Mouse (Mus musculus) forebrain, embryonic 11.5 days (tissue): Measurements from ENCODE around the gene Mxra7. TPM values are rescaled to one million over a fixed set of nuclear protein-coding genes. Genes with fewer than 3 reads are reported as not detected.
A peak's percentile ranks its signal among the peaks of the same experiment; 100 is the strongest.

Source experiments
- ATAC-seq: fragments of 200-750 bp; cut with Nextera tagmentation; replicated peaks from 2 replicates; pipeline ENCODE4 v1.8.0; 2017; ENCODE audit warnings: moderate TSS enrichment; ENCODE audit not compliant: low FRiP score
- DNase-seq: peaks from one replicate; pipeline ENCODE4 v3.0.0-alpha.2; 2017; ENCODE audit warnings: low spot score
- H3K27ac ChIP-seq: fragments of 300-500 bp; sonication (generic); 2 replicates; pipeline ENCODE4 v1.5.1; 2014; ENCODE audit warnings: low read depth, low read length
- H3K27me3 ChIP-seq: fragments of 300-500 bp; sonication (generic); 2 replicates; pipeline ENCODE4 v1.6.1; 2014; ENCODE audit warnings: mild to moderate bottlenecking, low read length, mixed read lengths; ENCODE audit not compliant: control insufficient read depth, insufficient read depth
- H3K36me3 ChIP-seq: fragments of 300-500 bp; sonication (generic); 2 replicates; pipeline ENCODE4 v1.6.1; 2014; ENCODE audit warnings: mild to moderate bottlenecking, low read length, moderate library complexity, mixed read lengths; ENCODE audit not compliant: control insufficient read depth, insufficient read depth
- H3K4me1 ChIP-seq: fragments of 300-500 bp; sonication (generic); replicated peaks from 2 replicates; pipeline ENCODE4 v1.6.1; 2014; ENCODE audit warnings: low read length, mixed read lengths; ENCODE audit not compliant: control insufficient read depth, insufficient read depth
- H3K4me2 ChIP-seq: fragments of 300-500 bp; sonication (generic); 2 replicates; pipeline ENCODE4 v1.6.1; 2014; ENCODE audit warnings: low read depth, mild to moderate bottlenecking, low read length, moderate library complexity, mixed read lengths; ENCODE audit not compliant: severe bottlenecking
- H3K4me3 ChIP-seq: fragments of 300-500 bp; sonication (generic); 2 replicates; pipeline ENCODE4 v1.5.1; 2014; ENCODE audit warnings: low read depth, low read length
- H3K9ac ChIP-seq: fragments of 300-500 bp; sonication (generic); 2 replicates; pipeline ENCODE4 v1.6.1; 2014; ENCODE audit warnings: low read length
- H3K9me3 ChIP-seq: fragments of 300-500 bp; sonication (generic); 2 replicates; pipeline ENCODE4 v1.6.1; 2016; ENCODE audit warnings: low read length, mixed read lengths; ENCODE audit not compliant: control insufficient read depth
- WGBS: fragments of 180-500 bp; shearing (Covaris S2); extraction: QIAGEN DNeasy Blood & Tissue Kit; methylation state at CpG from one replicate; pipeline ENCODE4 v1.1.7; 2014; 5-methylcytosine and 5-hydroxymethylcytosine counted together
- polyA plus RNA-seq: library from polyadenylated mRNA; unstranded; fragments of >200 nt; fragmentation: Nextera tagmentation; extraction: Ambion mirVana; gene quantifications from 2 replicates; pipeline ENCODE4 v1.2.1, GENCODE M21; 2014

Gene Mxra7
- polyA plus RNA-seq, 1 experiment from 2014 or later, result 16.8 TPM

GRCm38 (mm10) chr11:116810983-116811901 is 16.6 kb downstream of the Mxra7 start:
- DNase-seq, result peak; percentile 84
- Histone ChIP-seq H3K4me1 (peaks cover 36% of the 10 kb centered on the region), H3K4me2 (peak overlapping the region; percentile 74)

GRCm38 (mm10) chr11:116810528-116810927 is 17.3 kb downstream of the Mxra7 start:
- ATAC-seq (no peak), DNase-seq (peak; percentile 49)
- Histone ChIP-seq H3K4me3 (no peak overlapping the region), H3K4me1 (peaks cover 36% of the 10 kb centered on the region), H3K27ac (peak overlapping the region; percentile 84; the same call in 1 of the 2 replicates), H3K4me2 (peak overlapping the region; percentile 74; the same call in 1 of the 2 replicates), H3K9ac (no peak overlapping the region; the same call in 1 of the 2 replicates), H3K36me3 (no peaks in the 10 kb centered on the region), H3K27me3 (no peaks in the 10 kb centered on the region), H3K9me3 (no peaks in the 10 kb centered on the region)
- 49% methylated on average over 11 of the region's 11 CpGs for WGBS

More at GRCm38 (mm10) chr11:116810983-116811901, 16.6 kb downstream of the Mxra7 start:
- Histone ChIP-seq H3K9me3 (no peaks in the 10 kb centered on the region), H3K4me3 (peak overlapping the region; percentile 25), H3K27ac (peak overlapping the region; percentile 84), H3K36me3 (no peaks in the 10 kb centered on the region), H3K9ac (peak overlapping the region; percentile 55), H3K27me3 (no peaks in the 10 kb centered on the region)
- ATAC-seq, result peak; percentile 84
- WGBS, result 3% methylated on average over 32 of the region's 32 CpGs

- peak; percentile 49 for DNase-seq
- no peak overlapping the region for H3K9ac ChIP-seq
- H3K9me3 ChIP-seq, result no peaks in the 10 kb centered on the region
- no peaks in the 10 kb centered on the region for H3K27me3 ChIP-seq
- H3K27ac ChIP-seq, result peak overlapping the region; percentile 41; the same call in 1 of the 2 replicates
- WGBS, result 79% methylated on average over 8 of the region's 8 CpGs
- no peak for ATAC-seq
- no peak overlapping the region for H3K4me3 ChIP-seq
- H3K36me3 ChIP-seq, result no peaks in the 10 kb centered on the region
- H3K4me1 ChIP-seq, result peaks cover 31% of the 10 kb centered on the region
- no peak overlapping the region for H3K4me2 ChIP-seq
These were observed 18.3 kb downstream of the Mxra7 start for GRCm38 (mm10) chr11:116809520-116809919.

- Histone ChIP-seq H3K9ac (no peak overlapping the region), H3K4me1 (peaks cover 26% of the 10 kb centered on the region), H3K36me3 (no peaks in the 10 kb centered on the region), H3K9me3 (no peaks in the 10 kb centered on the region), H3K27ac (no peak overlapping the region), H3K4me2 (peak overlapping the region; percentile 5; the same call in 1 of the 2 replicates), H3K4me3 (no peak overlapping the region), H3K27me3 (no peaks in the 10 kb centered on the region)
- DNase-seq (peak; percentile 45), ATAC-seq (no peak)
- 77% methylated on average over 11 of the region's 11 CpGs for WGBS
These were observed 18.9 kb downstream of the Mxra7 start for GRCm38 (mm10) chr11:116808811-116809395.

- Histone ChIP-seq H3K27me3 (no peaks in the 10 kb centered on the region), H3K36me3 (no peaks in the 10 kb centered on the region), H3K4me1 (peaks cover 18% of the 10 kb centered on the region), H3K4me3 (no peak overlapping the region), H3K9me3 (no peaks in the 10 kb centered on the region), H3K27ac (no peak overlapping the region), H3K4me2 (no peak overlapping the region), H3K9ac (no peak overlapping the region; the same call in 1 of the 2 replicates)
- no peak for ATAC-seq
- WGBS, result 25% methylated on average over 7 of the region's 7 CpGs
- peak; percentile 88 for DNase-seq
These were observed 19.8 kb downstream of the Mxra7 start for GRCm38 (mm10) chr11:116807938-116808606.

- peaks cover 14% of the 10 kb centered on the region for H3K4me1 ChIP-seq
- WGBS, result 76% methylated on average over 3 of the region's 3 CpGs
These were observed 20.3 kb downstream of the Mxra7 start for GRCm38 (mm10) chr11:116807526-116807925.

GRCm38 (mm10) chr11:116807116-116807515 is 20.7 kb downstream of the Mxra7 start:
- Histone ChIP-seq H3K27me3 (no peaks in the 10 kb centered on the region), H3K36me3 (no peaks in the 10 kb centered on the region), H3K9ac (no peak overlapping the region), H3K4me1 (peaks cover 14% of the 10 kb centered on the region), H3K9me3 (no peaks in the 10 kb centered on the region), H3K4me3 (no peak overlapping the region), H3K27ac (no peak overlapping the region), H3K4me2 (no peak overlapping the region)
- DNase-seq, result peak; percentile 50
- no peak for ATAC-seq
- 67% methylated on average over 7 of the region's 7 CpGs for WGBS

More at GRCm38 (mm10) chr11:116807526-116807925, 20.3 kb downstream of the Mxra7 start:
- H3K4me3 ChIP-seq, result no peak overlapping the region
- no peak overlapping the region for H3K4me2 ChIP-seq
- H3K27me3 ChIP-seq, result no peaks in the 10 kb centered on the region
- H3K9ac ChIP-seq, result no peak overlapping the region; the same call in 1 of the 2 replicates
- H3K27ac ChIP-seq, result no peak overlapping the region
- peak; percentile 44 for DNase-seq
- no peaks in the 10 kb centered on the region for H3K9me3 ChIP-seq
- H3K36me3 ChIP-seq, result no peaks in the 10 kb centered on the region
- ATAC-seq, result no peak
